Comparison of ENCODE assay signal across 9 mouse cellular contexts in the genomic region with DNA sequence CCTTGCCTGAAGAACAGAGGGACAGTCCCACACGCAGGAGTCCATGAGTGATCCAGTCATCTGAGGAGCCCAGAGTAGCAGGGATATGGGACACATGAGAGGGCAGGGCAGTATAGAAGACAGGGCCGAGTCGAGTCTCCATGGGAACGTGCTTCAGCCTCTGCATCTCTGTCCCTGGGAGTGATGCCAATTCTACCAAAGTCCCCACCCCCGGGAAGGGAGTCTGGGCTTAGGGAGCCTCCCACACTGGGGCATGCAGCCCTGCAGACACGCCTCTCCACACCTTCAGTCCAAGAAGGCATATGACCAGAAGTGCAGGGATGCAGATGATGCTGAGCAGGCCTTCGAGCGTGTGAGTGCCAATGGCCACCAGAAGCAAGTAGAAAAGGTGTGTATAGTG. TPM values are rescaled to one million over a fixed set of nuclear protein-coding genes. Genes with fewer than 3 reads are reported as not detected.
A peak's percentile ranks its signal among the peaks of the same experiment; 100 is the strongest.
DNase-seq lines count a peak whose midpoint lies in the region; ATAC-seq lines count a peak whose summit lies in the region.
"Had no signal": no experiment of that assay in that cellular context is flagged by ENCODE, and none has a peak within 500 bp of the region (broad histone marks: within the 10 kb centered on the region; RNA-seq: fewer than 3 reads in every experiment).

No protein-coding gene starts in this region.

- intact Hi-C loops in gastrocnemius, postnatal 36 days (cut with DNase I) = loop anchor here (5.0 kb wide), 1 partner anchor 74 kb away; no protein-coding TSS in a partner anchor

- ATAC-seq in forebrain, embryonic 14.5 days = peak; percentile 27
- ATAC-seq in kidney, embryonic 16.5 days (ENCODE audit: low FRiP score, low TSS enrichment) = no peak

- no peak overlapping the region for H3K27ac ChIP-seq in forebrain, embryonic 14.5 days (ENCODE audit: low read depth, low read length)
- no peak overlapping the region for H3K27ac ChIP-seq in forebrain, embryonic 10.5 days
- H3K27ac ChIP-seq in kidney, embryonic 16.5 days (ENCODE audit: low read length) = no peak overlapping the region

- no peak overlapping the region for H3K4me3 ChIP-seq in forebrain, embryonic 14.5 days (ENCODE audit: low read depth, low read length)
- no peak overlapping the region for H3K4me3 ChIP-seq in forebrain, embryonic 10.5 days
- H3K4me3 ChIP-seq in kidney, embryonic 16.5 days (ENCODE audit: low read length) = no peak overlapping the region

- peaks cover 8% of the 10 kb centered on the region for H3K36me3 ChIP-seq in forebrain, embryonic 14.5 days (ENCODE audit: control insufficient read depth, insufficient read depth, low read length)
- peaks cover 17% of the 10 kb centered on the region for H3K36me3 ChIP-seq in forebrain, embryonic 10.5 days (replicated peaks)
- peaks cover 5% of the 10 kb centered on the region; the same call in 1 of the 2 replicates for H3K36me3 ChIP-seq in kidney, embryonic 16.5 days (ENCODE audit: insufficient read depth, low read length)

- peak; percentile 69 for DNase-seq in forebrain, embryonic 14.5 days (ENCODE audit: low spot score)
- DNase-seq in forebrain, embryonic 10.5 days (ENCODE audit: extremely low spot score, low spot score) = no peak
- peak; percentile 43 for DNase-seq in kidney, adult 9 months
- DNase-seq in testis, postnatal 14 days (ENCODE audit: low spot score) = peak; percentile 33
- DNase-seq in testis, postnatal 10 days (ENCODE audit: low spot score) = no peak
- DNase-seq in gastrocnemius, postnatal 36 days = no peak
- no peak for DNase-seq in B cell, adult 2 months

- H3K4me1 ChIP-seq in forebrain, embryonic 14.5 days (ENCODE audit: control insufficient read depth, insufficient read depth, low read length) = 0 out of 2 replicates have a peak, but pooled peaks cover 3% of the 10 kb centered on the region
- peaks cover 29% of the 10 kb centered on the region for H3K4me1 ChIP-seq in forebrain, embryonic 10.5 days
- peaks cover 19% of the 10 kb centered on the region for H3K4me1 ChIP-seq in kidney, embryonic 16.5 days (ENCODE audit: insufficient read depth, low read length)

- H3K27me3 ChIP-seq in forebrain, embryonic 14.5 days (replicated peaks; ENCODE audit: control insufficient read depth, insufficient read depth, low read length) = no peaks in the 10 kb centered on the region
- H3K27me3 ChIP-seq in forebrain, embryonic 10.5 days (ENCODE audit: poor library complexity, severe bottlenecking) = peaks cover 18% of the 10 kb centered on the region
- H3K27me3 ChIP-seq in kidney, embryonic 16.5 days (ENCODE audit: insufficient read depth, low read length) = no peaks in the 10 kb centered on the region
- H3K27me3 ChIP-seq: CH12.LX had no signal

- 45% methylated on average over 8 of the region's 8 CpGs for WGBS in forebrain, embryonic 14.5 days
- 86% methylated on average over 8 of the region's 8 CpGs for WGBS in forebrain, embryonic 10.5 days
- WGBS in kidney, embryonic 16.5 days = 31% methylated on average over 8 of the region's 8 CpGs

- H3K9ac ChIP-seq in forebrain, embryonic 14.5 days (ENCODE audit: low read length) = no peak overlapping the region
- H3K9ac ChIP-seq in kidney, embryonic 16.5 days (replicated peaks; ENCODE audit: low read length) = no peak overlapping the region

- H3K4me2 ChIP-seq in forebrain, embryonic 14.5 days (ENCODE audit: low read length) = no peak overlapping the region
- H3K4me2 ChIP-seq in kidney, embryonic 16.5 days (replicated peaks; ENCODE audit: low read depth, low read length) = no peak overlapping the region

- H3K9me3 ChIP-seq in forebrain, embryonic 14.5 days (replicated peaks; ENCODE audit: control insufficient read depth, low read length) = no peaks in the 10 kb centered on the region
- no peaks in the 10 kb centered on the region for H3K9me3 ChIP-seq in forebrain, embryonic 10.5 days
- no peaks in the 10 kb centered on the region for H3K9me3 ChIP-seq in kidney, embryonic 16.5 days (ENCODE audit: low read length)

RNA-seq across cellular contexts. Expression of a gene that starts 33.2 kb away (rescaled TPM):
- polyA plus RNA-seq in forebrain, embryonic 14.5 days (2014; fragmentation: Nextera tagmentation; extraction: Ambion mirVana) = 0.20 and 0.41 TPM in 2 replicates
- 0.38 and 0.68 TPM in 2 replicates for polyA plus RNA-seq in forebrain, embryonic 10.5 days (2016; fragmentation: Nextera tagmentation; extraction: Ambion mirVana)
- 0.91 and 0.96 TPM in 2 replicates for polyA plus RNA-seq in kidney, embryonic 16.5 days (2015; fragmentation: Nextera tagmentation; extraction: Ambion mirVana)
- under 1 TPM; 0.69 to 0.89 TPM for total RNA-seq in gastrocnemius, postnatal 36 days (2021)

RNA-seq across cellular contexts. Expression of a gene that starts 42.3 kb away (rescaled TPM):
- 545 and 577 TPM in 2 replicates for polyA plus RNA-seq in forebrain, embryonic 14.5 days (2014; fragmentation: Nextera tagmentation; extraction: Ambion mirVana)
- polyA plus RNA-seq in forebrain, embryonic 10.5 days (2016; fragmentation: Nextera tagmentation; extraction: Ambion mirVana) = 510 and 526 TPM in 2 replicates
- polyA plus RNA-seq in kidney, embryonic 16.5 days (2015; fragmentation: Nextera tagmentation; extraction: Ambion mirVana) = 537 and 577 TPM in 2 replicates
- 100 to 1,000 TPM; 107 to 108 TPM for total RNA-seq in gastrocnemius, postnatal 36 days (2021)

Comparison
In these comparisons a context has a peak if more than half of its experiments do, and no peak if none do; other contexts are left out.
1. DNase-seq: peak in forebrain, embryonic 14.5 days (single experiment), kidney, adult 9 months (single experiment) and testis, postnatal 14 days (single experiment); none in forebrain, embryonic 10.5 days (single experiment), testis, postnatal 10 days (single experiment), gastrocnemius, postnatal 36 days (0 of 2) and B cell, adult 2 months (0 of 2).